Mouse (Mus musculus) liver, embryonic 14.5 days (tissue): ENCODE measurements around the gene Mtg2. TPM values are rescaled to one million over a fixed set of nuclear protein-coding genes. Genes with fewer than 3 reads are reported as not detected.

Experiments used
- ATAC-seq: fragments of 200-750 bp; cut with Nextera tagmentation; 2 replicates; pipeline ENCODE4 v1.8.0; 2017; ENCODE audit warnings: moderate number of reproducible peaks, mild to moderate bottlenecking, moderate library complexity; ENCODE audit not compliant: insufficient read depth
- DNase-seq, 3 experiments: peaks; one replicate each; pipeline ENCODE4 v3.0.0-alpha.2; 2012 to 2013; ENCODE audit warnings: low read depth in 3 of 3, low spot score in 3 of 3
- H3K27ac ChIP-seq: fragments of 300-500 bp; sonication (generic); 2 replicates; pipeline ENCODE4 v1.5.1; 2014; ENCODE audit warnings: moderate library complexity, mild to moderate bottlenecking, control low read depth, inconsistent platforms
- H3K27me3 ChIP-seq: fragments of 300-500 bp; sonication (generic); 2 replicates; pipeline ENCODE4 v1.6.1; 2014; ENCODE audit warnings: mild to moderate bottlenecking, low read length, moderate library complexity; ENCODE audit not compliant: control insufficient read depth, insufficient read depth
- H3K36me3 ChIP-seq: fragments of 300-500 bp; sonication (generic); replicated peaks from 2 replicates; pipeline ENCODE4 v1.6.1; 2014; ENCODE audit warnings: low read depth; ENCODE audit not compliant: control insufficient read depth, insufficient read depth
- H3K4me1 ChIP-seq, 2 experiments: fragments of 200-500 bp in 1 of 2; fragments of 300-500 bp in 1 of 2; sonication (generic) in 1 of 2; replicated peaks; 2 replicates each; pipeline ENCODE4 v1.6.1; 2012 to 2014; ENCODE audit warnings: antibody characterized with exemption in 1 of 2, inconsistent platforms in 1 of 2, low read length in 1 of 2; ENCODE audit not compliant: control insufficient read depth in 2 of 2, insufficient read depth in 2 of 2
- H3K4me2 ChIP-seq: fragments of 300-500 bp; sonication (generic); 2 replicates; pipeline ENCODE4 v1.6.1; 2014; ENCODE audit warnings: low read depth, mild to moderate bottlenecking, control low read depth, moderate library complexity
- H3K4me3 ChIP-seq, 2 experiments: fragments of 200-500 bp in 1 of 2; fragments of 300-500 bp in 1 of 2; sonication (generic) in 1 of 2; 2 replicates each; pipeline ENCODE4 v1.5.1; 2012 to 2014; ENCODE audit warnings: low read depth in 2 of 2, low read length in 2 of 2, mild to moderate bottlenecking in 2 of 2, control low read depth in 1 of 2, inconsistent platforms in 1 of 2, moderate library complexity in 1 of 2; ENCODE audit not compliant: insufficient read depth in 1 of 2
- H3K9ac ChIP-seq: fragments of 300-500 bp; sonication (generic); replicated peaks from 2 replicates; pipeline ENCODE4 v1.6.1; 2014; ENCODE audit warnings: mild to moderate bottlenecking, control low read depth, moderate library complexity
- H3K9me3 ChIP-seq: fragments of 300-500 bp; sonication (generic); 2 replicates; pipeline ENCODE4 v1.6.1; 2016; ENCODE audit warnings: low read length, mixed read lengths; ENCODE audit not compliant: control insufficient read depth
- CTCF ChIP-seq: IDR thresholded peaks from 2 replicates; pipeline ENCODE4 v1.5.1; 2016; ENCODE audit warnings: antibody characterized with exemption, low read depth, control low read depth
- EP300 ChIP-seq: IDR thresholded peaks from 2 replicates; pipeline ENCODE4 v1.6.1; 2016; ENCODE audit warnings: antibody characterized with exemption, low read depth
- WGBS: fragments of 180-500 bp; shearing (Covaris S2); extraction: QIAGEN DNeasy Blood & Tissue Kit; methylation state at CpG from one replicate; pipeline ENCODE4 v1.1.7; 2014; ENCODE audit not compliant: insufficient replicate concordance; 5-methylcytosine and 5-hydroxymethylcytosine counted together
- polyA plus RNA-seq, 2 experiments: library from polyadenylated mRNA; depleted of rRNA in 1 of 2; stranded (reverse) in 1 of 2; unstranded in 1 of 2; fragments of >200 nt; fragmentation: Nextera tagmentation in 1 of 2; extraction: Ambion mirVana in 1 of 2; gene quantifications; 2 replicates each; pipeline versions ENCODE4 v1.2.1 to v1.2.3; 2012 to 2014

Mtg2 gene
- polyA plus RNA-seq, 2 experiments: 8.5 to 10.7 TPM

DNA sequence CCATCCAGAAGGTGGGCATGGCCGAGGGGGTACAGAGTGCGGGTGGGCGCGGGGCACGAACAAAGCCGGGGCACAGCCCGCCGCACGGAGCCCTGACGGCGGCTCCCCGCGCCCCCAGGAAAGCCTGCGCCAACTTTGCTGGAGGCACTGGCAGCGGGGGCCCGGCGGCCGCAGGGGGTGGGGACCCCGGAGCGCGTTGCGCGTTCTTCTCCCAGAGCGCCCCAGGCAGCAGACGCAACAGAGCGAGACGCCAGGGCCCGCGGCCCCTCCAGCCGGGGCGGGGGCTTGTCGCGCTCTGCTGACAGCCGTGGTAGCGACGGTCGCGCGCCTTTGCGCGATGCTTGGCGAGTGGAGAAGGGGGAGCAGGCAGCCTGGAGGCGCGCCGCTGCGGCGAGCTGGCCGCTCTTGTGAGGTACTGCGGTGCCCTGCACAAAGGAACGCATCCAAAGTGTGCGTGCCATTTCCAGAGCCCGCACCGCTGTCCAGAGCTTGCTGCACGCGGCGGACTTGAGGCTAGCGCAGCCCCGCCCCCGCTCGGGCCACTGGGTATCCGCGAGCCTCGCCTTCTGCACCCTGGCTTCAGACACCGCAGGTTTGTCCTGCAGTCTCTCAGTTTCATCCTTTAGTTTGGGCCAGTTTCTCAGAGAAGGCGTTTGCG is 27.4 kb upstream of the Mtg2 start:
- peaks cover 3% of the 10 kb centered on the region for H3K27me3 ChIP-seq
- H3K4me1 ChIP-seq: peaks cover 10 to 13% of the 10 kb centered on the region in 2 experiments
- H3K27ac ChIP-seq: peak overlapping the region; percentile 42
- ATAC-seq (peak; percentile 6; the same call in 1 of the 2 replicates), DNase-seq (no peak)
- H3K9me3 ChIP-seq: no peaks in the 10 kb centered on the region
- H3K9ac ChIP-seq: peak overlapping the region; percentile 77
- peak overlapping the region; percentile 73 to 81 for H3K4me3 ChIP-seq
- under 1% methylated on average over 66 of the region's 66 CpGs for WGBS
- TF ChIP-seq EP300 (no peak), CTCF (no peak)
- H3K36me3 ChIP-seq: peaks cover 17% of the 10 kb centered on the region
- H3K4me2 ChIP-seq: peak overlapping the region; percentile 100

- Histone ChIP-seq H3K9me3 (no peaks in the 10 kb centered on the region), H3K4me1 (peaks cover 9 to 13% of the 10 kb centered on the region in 2 experiments), H3K9ac (no peak overlapping the region), H3K4me2 (no peak overlapping the region), H3K4me3 (no peak overlapping the region), H3K27me3 (peaks cover 3% of the 10 kb centered on the region), H3K27ac (no peak overlapping the region), H3K36me3 (peaks cover under 1% of the 10 kb centered on the region)
- TF ChIP-seq EP300 (no peak), CTCF (peak; percentile 78)
- ATAC-seq (no peak), DNase-seq (no peak)
- WGBS: 37% methylated on average over 4 of the region's 4 CpGs
Observed at GRCm38 (mm10) chr2:180045283-180045682, 25.1 kb upstream of the Mtg2 start.

- no peak for TF ChIP-seq EP300
- TF ChIP-seq CTCF: no peak
Observed at GRCm38 (mm10) chr2:180047580-180047979, 22.8 kb upstream of the Mtg2 start.

DNA sequence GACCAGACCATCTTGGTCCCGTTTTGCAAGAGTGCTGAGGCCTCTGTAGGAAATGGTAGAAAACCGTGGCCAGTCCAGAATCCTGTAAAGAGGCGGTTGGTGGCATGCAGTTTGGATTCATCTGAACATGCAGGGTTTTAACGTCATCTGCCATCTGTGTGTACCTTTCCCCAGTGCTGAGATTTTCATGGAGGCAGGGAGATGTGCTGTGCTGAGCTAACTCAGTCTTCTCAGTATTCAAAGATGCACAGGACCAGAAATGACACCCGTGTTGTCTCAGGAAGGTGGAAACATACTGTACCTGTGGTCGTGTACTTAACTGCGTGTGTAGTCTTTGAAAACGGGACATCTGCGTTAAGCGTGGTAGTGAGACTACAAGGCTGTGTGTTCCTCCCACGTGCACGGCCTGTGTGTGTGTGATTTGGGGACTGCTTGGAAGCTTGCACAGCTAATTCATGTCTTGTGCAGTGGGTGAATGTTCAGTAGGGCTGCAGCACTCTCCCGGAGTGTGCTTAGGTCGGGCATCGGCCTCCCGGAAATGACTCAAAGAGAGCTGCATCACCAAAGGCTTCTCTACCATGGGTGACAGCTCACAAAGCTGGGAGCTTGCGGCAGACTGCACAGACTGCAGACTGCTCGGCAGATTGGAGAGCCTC is 22.3 kb upstream of the Mtg2 start:
- Histone ChIP-seq H3K27ac (no peak overlapping the region), H3K4me2 (no peak overlapping the region), H3K27me3 (peaks cover 3% of the 10 kb centered on the region), H3K9ac (no peak overlapping the region), H3K9me3 (no peaks in the 10 kb centered on the region), H3K36me3 (no peaks in the 10 kb centered on the region), H3K4me1 (peaks cover 0 to 6% of the 10 kb centered on the region in 2 experiments; a peak in 3 of 4 replicates), H3K4me3 (no peak overlapping the region)
- no peak for ATAC-seq
- 80% methylated on average over 18 of the region's 18 CpGs for WGBS
- no peak for DNase-seq
- TF ChIP-seq EP300 (no peak), CTCF (no peak)

More at GRCm38 (mm10) chr2:180047580-180047979, 22.8 kb upstream of the Mtg2 start:
- no peak for ATAC-seq
- Histone ChIP-seq H3K4me1 (peaks cover 0 to 6% of the 10 kb centered on the region in 2 experiments; a peak in 3 of 4 replicates), H3K36me3 (no peaks in the 10 kb centered on the region), H3K27ac (no peak overlapping the region), H3K9me3 (no peaks in the 10 kb centered on the region), H3K4me2 (no peak overlapping the region), H3K27me3 (peaks cover 3% of the 10 kb centered on the region), H3K9ac (no peak overlapping the region), H3K4me3 (no peak overlapping the region)
- DNase-seq: no peak
- WGBS: 61% methylated on average over 3 of the region's 3 CpGs

GRCm38 (mm10) chr2:180050986-180051385 is 19.4 kb upstream of the Mtg2 start:
- Histone ChIP-seq H3K4me1 (no peaks in the 10 kb centered on the region), H3K36me3 (no peaks in the 10 kb centered on the region), H3K27me3 (no peaks in the 10 kb centered on the region), H3K4me2 (no peak overlapping the region), H3K9me3 (no peaks in the 10 kb centered on the region), H3K4me3 (no peak overlapping the region), H3K9ac (no peak overlapping the region), H3K27ac (no peak overlapping the region)
- 23% methylated on average over 5 of the region's 5 CpGs for WGBS
- TF ChIP-seq CTCF: peak; percentile 96
- no peak for TF ChIP-seq EP300
- DNase-seq (peak; percentile 54 to 61 (median 58)), ATAC-seq (peak; percentile 46)
